29 mouse cellular contexts compared by ENCODE assay signal in genomic region chr4:107232219-107232618, GRCm38 (mm10). TPM values are rescaled to one million over a fixed set of nuclear protein-coding genes. Genes with fewer than 3 reads are reported as not detected.
"Had no signal": no experiment of that assay in that cellular context is flagged by ENCODE, and none has a peak within 500 bp of the region (broad histone marks: within the 10 kb centered on the region; RNA-seq: fewer than 3 reads in every experiment).

No protein-coding gene starts in this region.

- H3K4me2 ChIP-seq: heart, embryonic 11.5 days; heart, embryonic 13.5 days; heart, embryonic 15.5 days; hindbrain, embryonic 12.5 days; hindbrain, embryonic 14.5 days; intestine, embryonic 15.5 days; limb, embryonic 12.5 days; liver, embryonic 11.5 days had no signal

- H3K27ac ChIP-seq: gastrocnemius, adult 2 months; heart, adult 2 months; heart, embryonic 13.5 days; heart, embryonic 15.5 days; hindbrain, embryonic 10.5 days; hindbrain, embryonic 12.5 days; hindbrain, embryonic 14.5 days; intestine, embryonic 15.5 days; layer of hippocampus, adult 2 months; left cerebral cortex, adult 2 months; limb, embryonic 10.5 days; limb, embryonic 12.5 days had no signal

- DNase-seq: gastrocnemius, adult 2 months; gastrocnemius, postnatal 10 days; gastrocnemius, postnatal 25 days; heart, adult 2 months; heart, postnatal 4 days; kidney, adult 18-20 months; kidney, adult 8-10 months; kidney, postnatal 10 days; kidney, postnatal 25 days; kidney, postnatal 4 days; liver had no signal

- H3K4me3 ChIP-seq: gastrocnemius, adult 2 months; heart, adult 2 months; heart, embryonic 13.5 days; heart, embryonic 15.5 days; hindbrain, embryonic 10.5 days; hindbrain, embryonic 12.5 days; intestine, embryonic 15.5 days; layer of hippocampus, adult 2 months; left cerebral cortex, adult 2 months; limb, embryonic 10.5 days; limb, embryonic 12.5 days had no signal

- H3K4me1 ChIP-seq: heart, embryonic 15.5 days; hindbrain, embryonic 10.5 days; hindbrain, embryonic 12.5 days; intestine, embryonic 15.5 days; limb, embryonic 10.5 days; limb, embryonic 12.5 days had no signal

- ATAC-seq: hindbrain, embryonic 16.5 days; inflammation-experienced regulatory T-cells, adult 6 months; intestine, embryonic 15.5 days; intestine, postnatal 0 days had no signal

- H3K27me3 ChIP-seq: heart, embryonic 15.5 days; hindbrain, embryonic 12.5 days; intestine, embryonic 15.5 days; limb, embryonic 12.5 days had no signal

- H3K9me3 ChIP-seq: heart, embryonic 13.5 days; heart, embryonic 15.5 days; hindbrain, embryonic 10.5 days; hindbrain, embryonic 12.5 days; intestine, embryonic 15.5 days; limb, embryonic 10.5 days; limb, embryonic 12.5 days had no signal

- H3K9ac ChIP-seq: heart, embryonic 13.5 days; heart, embryonic 15.5 days; hindbrain, embryonic 12.5 days; hindbrain, embryonic 14.5 days; intestine, embryonic 15.5 days; limb, embryonic 12.5 days had no signal

RNA-seq across cellular contexts. Expression of gene Ldlrad1, which starts 23.2 kb away (rescaled TPM):
- polyA plus RNA-seq: heart, embryonic 11.5 days; heart, embryonic 13.5 days; heart, embryonic 15.5 days; heart, postnatal 0 days; hindbrain, embryonic 10.5 days; hindbrain, embryonic 12.5 days; hindbrain, embryonic 14.5 days; hindbrain, embryonic 16.5 days; intestine, embryonic 15.5 days; intestine, postnatal 0 days; kidney, embryonic 14.5 days; kidney, embryonic 16.5 days; limb, embryonic 10.5 days; limb, embryonic 12.5 days; liver, embryonic 11.5 days had no signal
